Mouse (Mus musculus) heart, adult 2 months (tissue): ENCODE measurements around the gene Ociad1. TPM values are rescaled to one million over a fixed set of nuclear protein-coding genes. Genes with fewer than 3 reads are reported as not detected.

ENCODE experiments used
- DNase-seq, 2 experiments: peaks; one replicate each; pipeline ENCODE4 v3.0.0; 2021
- H3K27ac ChIP-seq: fragments of 200-600 bp; 2 replicates; pipeline ENCODE4 v1.8.1; 2022
- H3K27me3 ChIP-seq: fragments of 200-500 bp; 2 replicates; pipeline ENCODE4 v1.6.1; 2012; ENCODE audit warnings: mild to moderate bottlenecking, low read length, inconsistent platforms, mixed read lengths; ENCODE audit not compliant: control insufficient read depth, insufficient read depth
- H3K36me3 ChIP-seq: fragments of 200-500 bp; 2 replicates; pipeline ENCODE4 v1.6.1; 2012; ENCODE audit warnings: low read length, inconsistent platforms; ENCODE audit not compliant: control insufficient read depth, insufficient read depth
- H3K4me1 ChIP-seq: fragments of 200-500 bp; 2 replicates; pipeline ENCODE4 v1.6.1; 2011; ENCODE audit warnings: low read length; ENCODE audit not compliant: control insufficient read depth, insufficient read depth
- H3K4me3 ChIP-seq: fragments of 200-600 bp; 2 replicates; pipeline ENCODE4 v1.8.1; 2022
- H3K79me2 ChIP-seq: fragments of 200-500 bp; replicated peaks from 2 replicates; pipeline ENCODE4 v1.6.1; 2012; ENCODE audit warnings: mild to moderate bottlenecking, inconsistent platforms, low read length, moderate library complexity, mixed read lengths; ENCODE audit not compliant: control insufficient read depth, insufficient read depth
- H3K9ac ChIP-seq: fragments of 200-500 bp; 2 replicates; pipeline ENCODE4 v1.6.1; 2012; ENCODE audit warnings: low read depth, mild to moderate bottlenecking, control low read depth, inconsistent platforms, low read length, mixed read lengths
- CTCF ChIP-seq: fragments of 200-600 bp; IDR thresholded peaks from 2 replicates; pipeline ENCODE4 v1.8.1; 2022; ENCODE audit warnings: antibody characterized with exemption, mild to moderate bottlenecking, moderate library complexity
- EP300 ChIP-seq: fragments of 200-500 bp; IDR thresholded peaks from 2 replicates; pipeline ENCODE4 v1.6.1; 2011; ENCODE audit warnings: low read depth, low read length, control low read depth; ENCODE audit not compliant: insufficient read depth
- POLR2A ChIP-seq: fragments of 200-500 bp; IDR thresholded peaks from 2 replicates; pipeline ENCODE4 v1.6.1; 2011; ENCODE audit warnings: mild to moderate bottlenecking, low read depth, low read length, control low read depth; ENCODE audit not compliant: insufficient read depth
- WGBS: fragments of 180-500 bp; shearing (Covaris S2); methylation state at CpG from one replicate; pipeline ENCODE4 v1.1.7; 2018; 5-methylcytosine and 5-hydroxymethylcytosine counted together
- intact Hi-C: fragments of 180-260 bp; cut with DNase I; formaldehyde crosslinking; loops from one replicate; pipeline ENCODE4 v1.15.1; 2025
- polyA plus RNA-seq: library from polyadenylated mRNA; depleted of rRNA; stranded (reverse); fragments of >200 nt; gene quantifications from 2 replicates; pipeline ENCODE4 v1.2.3, GENCODE M21; 2012
- total RNA-seq, 2 experiments: library from RNA; stranded (reverse); gene quantifications; 2 replicates each; pipeline ENCODE4 v1.2.3; 2021

Gene Ociad1
- total and polyA plus RNA-seq, 3 experiments: 83.4 to 249 (median 232) TPM

- no peak for TF ChIP-seq POLR2A
- no peak for TF ChIP-seq EP300
- TF ChIP-seq CTCF: no peak
- no peak overlapping the region for H3K27ac ChIP-seq
- peaks cover 6% of the 10 kb centered on the region for H3K4me1 ChIP-seq
- H3K36me3 ChIP-seq: peaks cover 8% of the 10 kb centered on the region
- no peak overlapping the region for H3K9ac ChIP-seq
- no peak overlapping the region; the same call in 1 of the 2 replicates for H3K4me3 ChIP-seq
- H3K27me3 ChIP-seq: no peaks in the 10 kb centered on the region
- 49% methylated on average over 8 of the region's 8 CpGs for WGBS
- H3K79me2 ChIP-seq: 0 out of 2 replicates have a peak, but pooled peaks cover 1% of the 10 kb centered on the region
- intact Hi-C loops: loop anchor here (10.0 kb wide), 1 partner anchor 343 kb away; the partner anchor contains the start of gene Slain2
- DNase-seq: no peak
Measured at GRCm38 (mm10) chr5:73257723-73258122, 34.9 kb upstream of the Ociad1 start.

- Histone ChIP-seq H3K4me3 (no peak overlapping the region), H3K27me3 (no peaks in the 10 kb centered on the region), H3K4me1 (peaks cover 4% of the 10 kb centered on the region), H3K9ac (no peak overlapping the region), H3K27ac (no peak overlapping the region), H3K79me2 (no peaks in the 10 kb centered on the region), H3K36me3 (no peaks in the 10 kb centered on the region)
- no peak for TF ChIP-seq POLR2A
- TF ChIP-seq EP300: no peak
- no peak for TF ChIP-seq CTCF
- intact Hi-C loops: no loop called here
- no peak for DNase-seq
- 63% methylated on average over 5 of the region's 5 CpGs for WGBS
Measured at GRCm38 (mm10) chr5:73264122-73264521, 28.5 kb upstream of the Ociad1 start.

- Histone ChIP-seq H3K9ac (no peak overlapping the region), H3K4me1 (peaks cover 4% of the 10 kb centered on the region), H3K4me3 (no peak overlapping the region), H3K36me3 (no peaks in the 10 kb centered on the region), H3K27me3 (no peaks in the 10 kb centered on the region), H3K79me2 (no peaks in the 10 kb centered on the region), H3K27ac (peak overlapping the region; percentile 45)
- TF ChIP-seq EP300 (0 out of 2 replicates have a peak, but pooled peaks have one; percentile 52), POLR2A (no peak), CTCF (no peak)
- DNase-seq: peak in 1 of 2 experiments; percentile 34
- intact Hi-C loops: no loop called here
- 21% methylated on average over 5 of the region's 5 CpGs for WGBS
Measured at GRCm38 (mm10) chr5:73265460-73265859, 27.1 kb upstream of the Ociad1 start.

GRCm38 (mm10) chr5:73268636-73269213, 23.9 kb upstream of the Ociad1 start:
- WGBS: 51% methylated on average over 11 of the region's 11 CpGs
- TF ChIP-seq CTCF (no peak), EP300 (no peak), POLR2A (no peak)
- H3K27ac ChIP-seq: no peak overlapping the region
- intact Hi-C loops: no loop called here
- no peak overlapping the region for H3K9ac ChIP-seq
- no peak overlapping the region for H3K4me3 ChIP-seq
- H3K79me2 ChIP-seq: no peaks in the 10 kb centered on the region
- H3K27me3 ChIP-seq: no peaks in the 10 kb centered on the region
- DNase-seq: no peak
- no peaks in the 10 kb centered on the region for H3K36me3 ChIP-seq
- H3K4me1 ChIP-seq: peaks cover 9% of the 10 kb centered on the region

- Histone ChIP-seq H3K9ac (no peak overlapping the region), H3K27me3 (no peaks in the 10 kb centered on the region), H3K79me2 (no peaks in the 10 kb centered on the region), H3K36me3 (no peaks in the 10 kb centered on the region), H3K4me1 (peaks cover 7% of the 10 kb centered on the region; the same call in 1 of the 2 replicates), H3K27ac (no peak overlapping the region; the same call in 1 of the 2 replicates), H3K4me3 (no peak overlapping the region)
- TF ChIP-seq EP300 (no peak), CTCF (no peak), POLR2A (no peak)
- WGBS: 33% methylated on average over 6 of the region's 6 CpGs
- intact Hi-C loops: loop anchor here (2.0 kb wide), 1 partner anchor 138 kb away; no protein-coding TSS in a partner anchor
- no peak for DNase-seq
Measured at GRCm38 (mm10) chr5:73270612-73271011, 22.0 kb upstream of the Ociad1 start.

GRCm38 (mm10) chr5:73273171-73273570, 19.4 kb upstream of the Ociad1 start:
- H3K36me3 ChIP-seq: no peaks in the 10 kb centered on the region
- H3K27me3 ChIP-seq: no peaks in the 10 kb centered on the region
- 90% methylated on average over 4 of the region's 4 CpGs for WGBS
- no peak overlapping the region for H3K27ac ChIP-seq
- no peak overlapping the region for H3K9ac ChIP-seq
- DNase-seq: no peak
- no peak for TF ChIP-seq CTCF
- no peak overlapping the region for H3K4me3 ChIP-seq
- no peaks in the 10 kb centered on the region for H3K79me2 ChIP-seq
- intact Hi-C loops: no loop called here
- peaks cover 7% of the 10 kb centered on the region; the same call in 1 of the 2 replicates for H3K4me1 ChIP-seq
